Comparison of ENCODE assay signal across 21 mouse cellular contexts in the genomic region with DNA sequence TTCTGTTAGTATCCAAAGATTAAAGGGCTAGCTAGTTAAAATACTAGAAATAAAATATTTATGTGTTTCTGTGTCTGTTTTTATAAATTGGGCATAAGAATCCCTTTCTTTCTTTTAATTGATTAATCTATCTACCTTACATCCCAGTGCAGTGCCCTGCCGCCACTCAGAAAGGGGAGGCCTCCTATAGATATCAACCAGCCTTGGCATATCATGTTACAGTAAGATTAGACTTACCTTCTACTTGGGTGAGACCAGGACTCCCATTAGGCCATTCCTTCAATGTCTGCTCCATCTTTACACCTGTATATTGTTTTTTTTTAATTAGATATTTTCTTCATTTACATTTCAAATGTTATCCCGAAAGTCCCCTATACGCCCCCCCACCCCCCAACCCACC. TPM values are rescaled to one million over a fixed set of nuclear protein-coding genes. Genes with fewer than 3 reads are reported as not detected.
"Had no signal": no experiment of that assay in that cellular context is flagged by ENCODE, and none has a peak within 500 bp of the region (broad histone marks: within the 10 kb centered on the region; RNA-seq: fewer than 3 reads in every experiment).

No protein-coding gene starts in this region.

- H3K4me2 ChIP-seq: lung, embryonic 15.5 days; midbrain, embryonic 13.5 days had no signal

- H3K27me3 ChIP-seq: lung, embryonic 15.5 days; megakaryocyte, embryonic 14.5 days; midbrain, embryonic 13.5 days had no signal

- H3K4me1 ChIP-seq: lung, embryonic 15.5 days had no signal

- H3K9me3 ChIP-seq: lung, embryonic 15.5 days; megakaryocyte, embryonic 14.5 days; midbrain, embryonic 10.5 days; midbrain, embryonic 13.5 days had no signal

- H3K27ac ChIP-seq: kidney, postnatal 0 days; layer of hippocampus, adult 2 months; left cerebral cortex, adult 2 months; lung, embryonic 15.5 days; midbrain, embryonic 10.5 days; midbrain, embryonic 13.5 days; stomach, postnatal 0 days had no signal

- DNase-seq: kidney, adult 18-20 months; kidney, postnatal 25 days; layer of hippocampus, adult 9-11 months; lung, adult 18-20 months; lung, postnatal 10 days; lung, postnatal 36 days; right cerebral cortex, postnatal 4 days; thymus, adult 2 months; thymus, postnatal 14 days; thymus, postnatal 4 days had no signal

- H3K4me3 ChIP-seq: layer of hippocampus, adult 2 months; left cerebral cortex, adult 2 months; lung, embryonic 15.5 days; megakaryocyte, embryonic 14.5 days; midbrain, embryonic 10.5 days; midbrain, embryonic 13.5 days had no signal

- ATAC-seq: intestine, embryonic 16.5 days; midbrain, embryonic 13.5 days; midbrain, embryonic 16.5 days had no signal

- H3K9ac ChIP-seq: lung, embryonic 15.5 days; midbrain, embryonic 13.5 days had no signal

RNA-seq across cellular contexts. Expression of a gene that starts 59.3 kb away (rescaled TPM):
- polyA plus RNA-seq: limb, embryonic 11.5 days had no signal
